Mouse (Mus musculus) C2C12 (cell line): ENCODE measurements around the gene Ubxn7.

Source experiments
- CEBPB ChIP-seq: IDR thresholded peaks from one replicate; pipeline ENCODE4 v1.6.1; 2011; ENCODE audit warnings: low read depth, mild to moderate bottlenecking, control low read depth, moderate library complexity
- CTCF ChIP-seq: IDR thresholded peaks from one replicate; pipeline ENCODE4 v1.5.1; 2011; ENCODE audit not compliant: control insufficient read depth, insufficient read depth, insufficient read length
- FOSL1 ChIP-seq: IDR thresholded peaks from one replicate; pipeline ENCODE4 v1.8.0; 2011; ENCODE audit warnings: mild to moderate bottlenecking, low read length; ENCODE audit not compliant: poor library complexity, insufficient read depth, severe bottlenecking
- MAX ChIP-seq: IDR thresholded peaks from one replicate; pipeline ENCODE4 v1.6.1; 2011; ENCODE audit warnings: mild to moderate bottlenecking, control low read depth
- MYOD1 ChIP-seq: IDR thresholded peaks from one replicate; pipeline ENCODE4 v1.6.1; 2011; ENCODE audit warnings: low read depth; ENCODE audit not compliant: control insufficient read depth, insufficient read length
- MYOG ChIP-seq: IDR thresholded peaks from one replicate; pipeline ENCODE4 v1.6.1; 2011; ENCODE audit not compliant: control insufficient read depth, insufficient read length; ENCODE audit errors: extremely low read depth
- USF1 ChIP-seq: IDR thresholded peaks from one replicate; pipeline ENCODE4 v1.6.1; 2011; ENCODE audit warnings: low read depth, mild to moderate bottlenecking, control low read depth, moderate library complexity

DNA sequence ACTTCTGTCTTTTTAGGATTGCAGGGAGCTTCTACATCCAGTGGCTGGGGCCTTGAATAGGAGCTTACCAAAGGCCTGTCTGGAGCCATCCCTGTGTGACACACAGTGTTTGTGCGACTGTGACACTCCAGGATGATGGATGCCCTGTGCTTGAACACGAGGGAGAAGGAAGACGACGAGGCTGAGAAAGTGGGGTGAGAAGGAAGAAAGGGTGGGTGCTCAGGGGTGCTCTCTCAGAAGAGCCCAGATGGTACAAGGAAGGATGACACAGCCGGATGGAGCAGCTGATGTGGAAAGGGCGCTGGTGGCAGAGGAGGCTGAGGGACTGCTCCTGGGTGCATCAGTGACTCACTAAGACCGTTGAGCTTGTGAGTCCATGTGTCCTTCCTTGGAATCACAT lies 68.2 kb downstream of the Ubxn7 start, which contains the start of gene Tm4sf19:
- no peak for TF ChIP-seq USF1
- TF ChIP-seq MYOG: no peak
- TF ChIP-seq CTCF: no peak
- TF ChIP-seq MAX: no peak
- no peak for TF ChIP-seq MYOD1
- no peak for TF ChIP-seq CEBPB
- TF ChIP-seq FOSL1: no peak
